Mouse (Mus musculus) testis, postnatal 14 days (tissue): ENCODE data around the gene Olfr1340.

Source experiments
- DNase-seq: peaks from one replicate; pipeline ENCODE4 v3.0.0; 2021; ENCODE audit warnings: low spot score

The Olfr1340 gene

DNA sequence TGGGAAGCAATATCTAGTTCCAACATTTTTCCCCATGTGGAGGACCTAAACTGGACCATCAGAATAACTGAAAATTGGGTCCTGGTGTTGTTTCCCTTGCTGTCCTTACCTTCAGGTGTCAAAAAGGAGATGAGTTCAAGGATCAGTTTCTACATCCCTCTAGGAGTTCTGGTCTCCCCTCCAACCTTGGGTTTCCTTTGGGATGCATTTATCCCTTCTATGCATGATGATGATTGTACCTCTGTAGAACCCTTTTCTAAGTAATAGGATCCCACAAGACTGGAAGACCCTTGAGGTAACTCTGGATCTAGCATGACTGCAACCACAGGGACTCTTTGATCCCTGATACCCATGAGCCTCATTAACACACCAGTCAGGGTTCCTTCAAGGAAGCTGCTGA lies at the start of gene Olfr1340:
Gene Olfr1340, plus strand, starts transcription at position 301 of the 400 bp plus-strand sequence.
- no peak for DNase-seq

DNA sequence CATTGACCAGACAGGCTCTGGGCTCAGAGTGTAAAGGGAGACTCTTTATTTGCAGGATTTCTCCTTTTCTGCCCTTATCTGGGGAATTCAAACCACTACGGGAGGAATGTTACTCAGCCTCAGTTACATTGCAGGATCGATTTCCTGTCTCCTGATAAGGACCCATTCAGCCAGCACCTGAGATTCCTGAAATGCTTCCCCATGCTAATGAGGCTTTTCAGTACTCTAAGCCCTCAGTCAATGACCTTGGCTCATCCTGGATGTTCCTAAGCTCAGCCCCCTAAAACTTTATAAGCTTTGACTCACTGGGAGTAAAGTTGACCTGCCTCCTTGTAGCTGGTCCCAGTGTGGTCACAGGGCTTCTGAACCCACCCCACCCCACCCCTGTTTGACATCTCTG lies 32.9 kb upstream of the Olfr1340 start:
- DNase-seq = no peak

- DNase-seq = no peak
Observed at GRCm38 (mm10) chr4:118692412-118692973, 27.4 kb upstream of the Olfr1340 start, which contains the start of gene Olfr1342. Olfr1342 (minus strand) TSS chr4:118692756.

- no peak for DNase-seq
Observed at GRCm38 (mm10) chr4:118693812-118694211, 26.1 kb upstream of the Olfr1340 start.

GRCm38 (mm10) chr4:118703223-118703622 lies 16.7 kb upstream of the Olfr1340 start, which contains the start of gene Olfr1341:
Olfr1341 (plus strand) TSS chr4:118703523.
- no peak for DNase-seq

GRCm38 (mm10) chr4:118708086-118708485 lies 11.9 kb upstream of the Olfr1340 start:
- DNase-seq = no peak

- DNase-seq = no peak
Observed at GRCm38 (mm10) chr4:118711656-118712055, 8.3 kb upstream of the Olfr1340 start.

- DNase-seq = no peak
Observed at GRCm38 (mm10) chr4:118721742-118722483, 2.0 kb downstream of the Olfr1340 start.

DNA sequence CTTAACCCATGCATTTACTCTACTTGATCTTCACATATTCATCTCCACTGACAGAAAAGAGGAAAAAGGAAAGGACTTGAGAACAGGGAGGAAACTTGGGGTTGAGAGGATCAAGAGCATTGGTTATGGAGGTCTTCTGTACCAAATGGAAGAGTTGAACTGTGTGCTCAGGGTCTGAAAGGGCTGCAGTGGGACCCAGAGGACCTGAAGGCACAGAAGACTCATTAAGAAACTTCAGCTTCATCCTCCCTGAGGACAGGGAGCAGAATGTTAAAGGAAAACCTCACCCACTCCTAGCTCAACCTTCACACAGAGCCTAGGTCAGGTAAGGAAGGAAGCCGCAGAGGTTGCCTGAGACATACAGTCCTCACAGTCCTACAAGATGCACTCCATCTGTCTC lies 11.9 kb downstream of the Olfr1340 start, which contains the start of gene Olfr1339:
Gene Olfr1339, plus strand, starts transcription at position 301 of the 400 bp plus-strand sequence.
- no peak for DNase-seq

- no peak for DNase-seq
Observed at GRCm38 (mm10) chr4:118739574-118739973, 19.6 kb downstream of the Olfr1340 start.

- DNase-seq = no peak
Observed at GRCm38 (mm10) chr4:118740988-118741698, 21.2 kb downstream of the Olfr1340 start.

GRCm38 (mm10) chr4:118741881-118742280 lies 21.9 kb downstream of the Olfr1340 start:
- DNase-seq = no peak

GRCm38 (mm10) chr4:118758637-118759036 lies 38.7 kb downstream of the Olfr1340 start, which contains the start of gene Olfr1338:
Olfr1338 (minus strand) TSS chr4:118758737.
- no peak for DNase-seq
